Mouse (Mus musculus) CH12.LX (cell line): Measurements from ENCODE around the gene Tmod3. TPM values are rescaled to one million over a fixed set of nuclear protein-coding genes. Genes with fewer than 3 reads are reported as not detected.

Experiments
- DNase-seq: peaks from one replicate; pipeline ENCODE4 v3.0.0-alpha.2; 2013; ENCODE audit errors: extremely low read depth
- H3K27ac ChIP-seq: 2 replicates; pipeline ENCODE4 v1.5.1; 2012; ENCODE audit warnings: low read depth, mild to moderate bottlenecking, control low read depth, moderate library complexity; ENCODE audit not compliant: insufficient read depth
- H3K27me3 ChIP-seq: replicated peaks from 2 replicates; pipeline ENCODE3; 2012; ENCODE audit warnings: inconsistent platforms
- H3K36me3 ChIP-seq, 2 experiments: replicated peaks in 1 of 2; 2 replicates each; pipeline versions ENCODE3 to v1.6.1; 2012; ENCODE audit warnings: inconsistent platforms in 1 of 2, low read length in 1 of 2, mild to moderate bottlenecking in 1 of 2, mixed read lengths in 1 of 2, moderate library complexity in 1 of 2; ENCODE audit not compliant: control insufficient read depth in 1 of 2, insufficient read depth in 1 of 2
- H3K4me1 ChIP-seq, 2 experiments: 2 replicates each; pipeline ENCODE4 v1.6.1; 2012; ENCODE audit warnings: inconsistent platforms in 1 of 2, moderate library complexity in 1 of 2; ENCODE audit not compliant: insufficient read depth in 2 of 2, control insufficient read depth in 1 of 2
- H3K4me2 ChIP-seq: 2 replicates; pipeline ENCODE4 v1.6.1; 2012; ENCODE audit warnings: low read depth, mild to moderate bottlenecking, control low read depth; ENCODE audit not compliant: poor library complexity, insufficient read depth, severe bottlenecking
- H3K4me3 ChIP-seq, 3 experiments: fragments of 150-350 bp in 1 of 3; sonication (generic) in 1 of 3; replicated peaks in 1 of 3; 2 replicates each; pipeline versions ENCODE3 to v1.5.1; 2011 to 2012; ENCODE audit warnings: low read depth in 2 of 3, low read length in 2 of 3, mild to moderate bottlenecking in 2 of 3, moderate library complexity in 2 of 3, control low read depth in 1 of 3, improper control_type of control experiment in 1 of 3, inconsistent platforms in 1 of 3, mixed read lengths in 1 of 3; ENCODE audit not compliant: poor library complexity in 1 of 3
- H3K79me2 ChIP-seq: replicated peaks from 2 replicates; pipeline ENCODE4 v1.6.1; 2012; ENCODE audit warnings: mild to moderate bottlenecking, moderate library complexity; ENCODE audit not compliant: control insufficient read depth, poor library complexity, insufficient read depth, severe bottlenecking; ENCODE audit errors: extremely low read depth
- H3K9ac ChIP-seq: 2 replicates; pipeline ENCODE4 v1.6.1; 2012; ENCODE audit warnings: low read depth, mild to moderate bottlenecking, control low read depth, moderate library complexity; ENCODE audit not compliant: insufficient read depth
- H3K9me3 ChIP-seq: replicated peaks from 2 replicates; pipeline ENCODE3; 2012; ENCODE audit warnings: low read length, inconsistent platforms, mixed read lengths
- CHD1 ChIP-seq: IDR thresholded peaks from 2 replicates; pipeline ENCODE4 v1.6.1; 2012; ENCODE audit warnings: low read depth, low read length, improper control_type of control experiment, inconsistent platforms
- CTCF ChIP-seq, 2 experiments: IDR thresholded peaks in 1 of 2; conservative IDR thresholded peaks in 1 of 2; 2 replicates each; pipeline ENCODE4 v1.5.1; 2011 to 2012; ENCODE audit warnings: low read depth in 2 of 2, low read length in 2 of 2, improper control_type of control experiment in 1 of 2, inconsistent platforms in 1 of 2, mild to moderate bottlenecking in 1 of 2, moderate library complexity in 1 of 2
- ETS1 ChIP-seq: conservative IDR thresholded peaks from 2 replicates; pipeline ENCODE4 v1.6.1; 2012; ENCODE audit warnings: low read depth, mild to moderate bottlenecking, inconsistent platforms, low read length, improper control_type of control experiment, moderate library complexity
- GABPA ChIP-seq: IDR thresholded peaks from 2 replicates; pipeline ENCODE4 v1.6.1; 2012; ENCODE audit warnings: low read depth, low read length, improper control_type of control experiment, inconsistent platforms; ENCODE audit not compliant: insufficient replicate concordance
- NELFE ChIP-seq: IDR thresholded peaks from 2 replicates; pipeline ENCODE4 v1.6.1; 2011; ENCODE audit warnings: low read depth, low read length, improper control_type of control experiment
- NRF1 ChIP-seq: IDR thresholded peaks from 2 replicates; pipeline ENCODE4 v1.6.1; 2014; ENCODE audit warnings: low read depth, mild to moderate bottlenecking, inconsistent platforms, low read length, improper control_type of control experiment, moderate library complexity
- PAX5 ChIP-seq: IDR thresholded peaks from 2 replicates; pipeline ENCODE4 v1.6.1; 2012; ENCODE audit warnings: low read length, inconsistent platforms, mixed read lengths
- POLR2A ChIP-seq: IDR thresholded peaks from 2 replicates; pipeline ENCODE4 v1.6.1; 2011; ENCODE audit warnings: low read depth, mild to moderate bottlenecking, improper control_type of control experiment, low read length
- POLR2AphosphoS2 ChIP-seq: IDR thresholded peaks from 2 replicates; pipeline ENCODE4 v1.6.1; 2011; ENCODE audit warnings: low read depth, low read length, improper control_type of control experiment
- RAD21 ChIP-seq: IDR thresholded peaks from 2 replicates; pipeline ENCODE4 v1.6.1; 2011; ENCODE audit warnings: low read depth, mild to moderate bottlenecking, low read length, improper control_type of control experiment, moderate library complexity
- RCOR1 ChIP-seq: conservative IDR thresholded peaks from 2 replicates; pipeline ENCODE4 v1.6.1; 2012; ENCODE audit warnings: low read depth, mild to moderate bottlenecking, inconsistent platforms, low read length, improper control_type of control experiment
- SIN3A ChIP-seq: IDR thresholded peaks from 2 replicates; pipeline ENCODE4 v1.6.1; 2012; ENCODE audit warnings: low read length, improper control_type of control experiment, inconsistent platforms
- SMC3 ChIP-seq: IDR thresholded peaks from 2 replicates; pipeline ENCODE4 v1.6.1; 2011; ENCODE audit warnings: low read depth, low read length, improper control_type of control experiment
- USF1 ChIP-seq: IDR thresholded peaks from 2 replicates; pipeline ENCODE4 v1.6.1; 2014; ENCODE audit warnings: low read depth, mild to moderate bottlenecking, inconsistent platforms, low read length, improper control_type of control experiment
- USF2 ChIP-seq: conservative IDR thresholded peaks from 2 replicates; pipeline ENCODE4 v1.6.1; 2011; ENCODE audit warnings: low read depth, low read length, improper control_type of control experiment
- ZC3H11A ChIP-seq: IDR thresholded peaks from 2 replicates; pipeline ENCODE4 v1.6.1; 2012; ENCODE audit warnings: low read depth, mild to moderate bottlenecking, inconsistent platforms, low read length, improper control_type of control experiment
- ZNF384 ChIP-seq: IDR thresholded peaks from 2 replicates; pipeline ENCODE4 v1.6.1; 2012; ENCODE audit warnings: low read depth, low read length, improper control_type of control experiment, inconsistent platforms
- dilution Hi-C: fragments of 300-500 bp; cut with MboI; formaldehyde crosslinking; loops from 2 replicates; pipeline ENCODE4 v1.14.3; 2020; ENCODE audit warnings: low sequenced_read_pairs; ENCODE audit not compliant: extremely low pct_unique_long_range_greater_than_20kb, extremely low pct_ligation_motif_present
- in situ Hi-C: fragments of 300-500 bp; cut with MboI; formaldehyde crosslinking; loops from 3 replicates; pipeline ENCODE4 v1.14.3; 2019; ENCODE audit warnings: low sequenced_read_pairs, low pct_ligation_motif_present, low pct_unique_long_range_greater_than_20kb, mixed read lengths
- polyA plus RNA-seq: library from polyadenylated mRNA; unstranded; fragments of >175 nt; gene quantifications from 2 replicates; pipeline ENCODE4 v1.2.1, GENCODE M21; 2012; ENCODE audit warnings: low read depth; ENCODE audit not compliant: insufficient read length
- total RNA-seq, 2 experiments: library from RNA; depleted of rRNA; stranded (reverse); fragments of 300-350 nt in 1 of 2; fragments of >200 nt in 1 of 2; gene quantifications; 2 replicates each; pipeline ENCODE4 v1.2.3; 2012 to 2014

The Tmod3 gene
- total and polyA plus RNA-seq, 3 experiments: 40.5 to 71.0 (median 52.0) TPM

GRCm38 (mm10) chr9:75600166-75600934 lies 40.9 kb upstream of the Tmod3 start:
- DNase-seq: no peak
- H3K79me2 ChIP-seq: no peaks in the 10 kb centered on the region
- H3K9ac ChIP-seq: no peak overlapping the region
- no peaks in the 10 kb centered on the region for H3K9me3 ChIP-seq
- H3K36me3 ChIP-seq: no peaks in the 10 kb centered on the region
- H3K4me2 ChIP-seq: no peak overlapping the region
- H3K4me1 ChIP-seq: 0 out of 4 replicates have a peak, but pooled peaks cover 0 to 4% of the 10 kb centered on the region in 2 experiments
- TF ChIP-seq GABPA (no peak), USF1 (no peak), NELFE (no peak), SIN3A (no peak), PAX5 (no peak), USF2 (no peak), POLR2AphosphoS2 (no peak), RCOR1 (no peak), ETS1 (no peak), NRF1 (no peak)
- no peak overlapping the region for H3K4me3 ChIP-seq
- dilution Hi-C loops (no loop called here), in situ Hi-C loops (no loop called here)
- peaks cover 2% of the 10 kb centered on the region for H3K27me3 ChIP-seq
- no peak overlapping the region for H3K27ac ChIP-seq

GRCm38 (mm10) chr9:75599191-75599841 lies 39.9 kb upstream of the Tmod3 start:
- in situ Hi-C loops: no loop called here
- Histone ChIP-seq H3K4me2 (no peak overlapping the region), H3K79me2 (no peaks in the 10 kb centered on the region), H3K4me1 (0 out of 4 replicates have a peak, but pooled peaks cover 0 to 4% of the 10 kb centered on the region in 2 experiments), H3K9me3 (no peaks in the 10 kb centered on the region), H3K36me3 (no peaks in the 10 kb centered on the region), H3K9ac (no peak overlapping the region), H3K27me3 (peaks cover 2% of the 10 kb centered on the region), H3K27ac (no peak overlapping the region), H3K4me3 (no peak overlapping the region)
- dilution Hi-C loops: no loop called here
- DNase-seq: no peak
- TF ChIP-seq SMC3: peak; percentile 68
- TF ChIP-seq POLR2A: no peak
- TF ChIP-seq ZNF384: no peak
- TF ChIP-seq ZC3H11A: 0 out of 2 replicates have a peak, but pooled peaks have one; percentile 6
- TF ChIP-seq CHD1: no peak
- TF ChIP-seq CTCF (conservative IDR thresholded peaks at IDR 0.05 in 1 of 2, IDR thresholded peaks at IDR 0.05 in 1 of 2; ENCODE audit: low read depth in 2 of 2, low read length in 2 of 2): peak in 1 of 2 experiments; percentile 65; a peak in 2 of 4 replicates
- peak; percentile 53 for TF ChIP-seq RAD21
